Mouse (Mus musculus) neural tube, embryonic 12.5 days (tissue): ENCODE results near the gene Bcas3. TPM values are rescaled to one million over a fixed set of nuclear protein-coding genes. Genes with fewer than 3 reads are reported as not detected.

Experiments
- ATAC-seq: fragments of 200-750 bp; cut with Nextera tagmentation; 2 replicates; pipeline ENCODE4 v1.8.0; 2017; ENCODE audit warnings: low read depth, mild to moderate bottlenecking, moderate TSS enrichment, moderate library complexity; ENCODE audit not compliant: low FRiP score
- H3K27ac ChIP-seq: fragments of 300-500 bp; sonication (generic); 2 replicates; pipeline ENCODE4 v1.5.1; 2016
- H3K27me3 ChIP-seq: fragments of 300-500 bp; sonication (generic); replicated peaks from 2 replicates; pipeline ENCODE4 v1.6.1; 2016; ENCODE audit warnings: mild to moderate bottlenecking
- H3K36me3 ChIP-seq: fragments of 300-500 bp; sonication (generic); 2 replicates; pipeline ENCODE4 v1.6.1; 2016; ENCODE audit warnings: mild to moderate bottlenecking
- H3K4me1 ChIP-seq: fragments of 300-500 bp; sonication (generic); 2 replicates; pipeline ENCODE4 v1.6.1; 2016
- H3K4me2 ChIP-seq: fragments of 300-500 bp; sonication (generic); replicated peaks from 2 replicates; pipeline ENCODE4 v1.6.1; 2016; ENCODE audit warnings: mild to moderate bottlenecking
- H3K4me3 ChIP-seq: fragments of 300-500 bp; sonication (generic); 2 replicates; pipeline ENCODE4 v1.5.1; 2016
- H3K9ac ChIP-seq: fragments of 300-500 bp; sonication (generic); 2 replicates; pipeline ENCODE4 v1.6.1; 2016; ENCODE audit warnings: mild to moderate bottlenecking
- H3K9me3 ChIP-seq: fragments of 300-500 bp; sonication (generic); 2 replicates; pipeline ENCODE4 v1.6.1; 2016; ENCODE audit warnings: mild to moderate bottlenecking
- WGBS: fragments of 180-500 bp; shearing (Covaris S2); methylation state at CpG from one replicate; pipeline ENCODE4 v1.1.7; 2016; 5-methylcytosine and 5-hydroxymethylcytosine counted together
- microRNA-seq: library from miRNA; unstranded; fragments of <30 nt; microRNA quantifications from one replicate; pipeline ENCODE4, GENCODE M21; 2017
- polyA plus RNA-seq: library from polyadenylated mRNA; unstranded; fragments of >200 nt; fragmentation: Nextera tagmentation; extraction: Ambion mirVana; gene quantifications from 2 replicates; pipeline ENCODE4 v1.2.1, GENCODE M21; 2016

Gene Bcas3
- polyA plus RNA-seq, 1 experiment from 2014 or later, result 38.2 TPM

- Histone ChIP-seq H3K4me3 (peak overlapping the region; percentile 44), H3K4me1 (peaks cover 18% of the 10 kb centered on the region), H3K36me3 (no peaks in the 10 kb centered on the region), H3K4me2 (peak overlapping the region; percentile 76), H3K27ac (no peak overlapping the region), H3K27me3 (peaks cover 66% of the 10 kb centered on the region), H3K9me3 (no peaks in the 10 kb centered on the region), H3K9ac (peak overlapping the region; percentile 46)
- ATAC-seq, result peak; percentile 51
- under 1% methylated on average over 54 of the region's 54 CpGs for WGBS
These were observed 491.4 kb downstream of the Bcas3 start for GRCm38 (mm10) chr11:85844144-85844965.

GRCm38 (mm10) chr11:85844971-85845370 lies 492.0 kb downstream of the Bcas3 start:
- ATAC-seq, result no peak
- Histone ChIP-seq H3K27ac (no peak overlapping the region), H3K36me3 (no peaks in the 10 kb centered on the region), H3K9ac (0 out of 2 replicates have a peak overlapping the region, but pooled peaks have one; percentile 46), H3K4me2 (peak overlapping the region; percentile 76), H3K4me1 (peaks cover 18% of the 10 kb centered on the region), H3K27me3 (peaks cover 62% of the 10 kb centered on the region), H3K9me3 (no peaks in the 10 kb centered on the region), H3K4me3 (no peak overlapping the region)
- WGBS, result 30% methylated on average over 5 of the region's 5 CpGs

GRCm38 (mm10) chr11:85845921-85846320 lies 493.0 kb downstream of the Bcas3 start:
- H3K9ac ChIP-seq, result no peak overlapping the region
- peaks cover 18% of the 10 kb centered on the region for H3K4me1 ChIP-seq
- no peak overlapping the region for H3K27ac ChIP-seq
- peaks cover 55% of the 10 kb centered on the region for H3K27me3 ChIP-seq
- 43% methylated on average over 5 of the region's 5 CpGs for WGBS
- H3K36me3 ChIP-seq, result no peaks in the 10 kb centered on the region
- H3K4me3 ChIP-seq, result no peak overlapping the region
- ATAC-seq, result no peak
- no peak overlapping the region for H3K4me2 ChIP-seq
- no peaks in the 10 kb centered on the region for H3K9me3 ChIP-seq

- no peak for ATAC-seq
- H3K36me3 ChIP-seq, result no peaks in the 10 kb centered on the region
- H3K4me3 ChIP-seq, result no peak overlapping the region
- no peak overlapping the region for H3K27ac ChIP-seq
- no peaks in the 10 kb centered on the region for H3K9me3 ChIP-seq
- 45% methylated on average over 4 of the region's 4 CpGs for WGBS
- H3K4me2 ChIP-seq, result no peak overlapping the region
- peaks cover 50% of the 10 kb centered on the region for H3K27me3 ChIP-seq
- no peak overlapping the region for H3K9ac ChIP-seq
- H3K4me1 ChIP-seq, result peaks cover 18% of the 10 kb centered on the region
These were observed 493.5 kb downstream of the Bcas3 start for GRCm38 (mm10) chr11:85846509-85846908.

GRCm38 (mm10) chr11:85849037-85849436 lies 496.1 kb downstream of the Bcas3 start:
- Histone ChIP-seq H3K4me1 (peaks cover 6% of the 10 kb centered on the region; the same call in 1 of the 2 replicates), H3K27ac (no peak overlapping the region), H3K4me3 (no peak overlapping the region; the same call in 1 of the 2 replicates), H3K4me2 (peak overlapping the region; percentile 61), H3K9ac (no peak overlapping the region), H3K9me3 (no peaks in the 10 kb centered on the region), H3K36me3 (no peaks in the 10 kb centered on the region), H3K27me3 (peaks cover 37% of the 10 kb centered on the region)
- 2% methylated on average over 21 of the region's 21 CpGs for WGBS
- ATAC-seq, result peak; percentile 14; the same call in 1 of the 2 replicates

- ATAC-seq, result no peak
- Histone ChIP-seq H3K4me3 (no peak within 1 kb of the TSS), H3K4me2 (peak within 1 kb of the TSS; percentile 61), H3K27ac (no peak within 1 kb of the TSS), H3K9ac (no peak within 1 kb of the TSS), H3K27me3 (peaks cover 30% of the 10 kb centered on the region), H3K9me3 (no peaks in the 10 kb centered on the region), H3K36me3 (no peaks in the 10 kb centered on the region), H3K4me1 (no peaks in the 10 kb centered on the region)
- 77% methylated on average over 6 of the region's 6 CpGs for WGBS
These were observed 497.3 kb downstream of the Bcas3 start, which contains the start of gene Gm11444 for GRCm38 (mm10) chr11:85850233-85850632. Gm11444 (minus strand) TSS chr11:85850333.

GRCm38 (mm10) chr11:85850758-85851157 lies 497.8 kb downstream of the Bcas3 start:
- Histone ChIP-seq H3K9me3 (no peaks in the 10 kb centered on the region), H3K36me3 (no peaks in the 10 kb centered on the region), H3K27ac (no peak overlapping the region), H3K9ac (no peak overlapping the region), H3K4me1 (no peaks in the 10 kb centered on the region), H3K4me3 (no peak overlapping the region), H3K4me2 (no peak overlapping the region), H3K27me3 (peaks cover 25% of the 10 kb centered on the region)
- 41% methylated on average over 6 of the region's 6 CpGs for WGBS
- no peak for ATAC-seq

GRCm38 (mm10) chr11:85857997-85858698 lies 505.2 kb downstream of the Bcas3 start:
- H3K27ac ChIP-seq, result no peak overlapping the region
- H3K4me2 ChIP-seq, result 0 out of 2 replicates have a peak overlapping the region, but pooled peaks have one; percentile 13
- WGBS, result 14% methylated on average over 6 of the region's 6 CpGs
- ATAC-seq, result 0 out of 2 replicates have a peak, but pooled peaks have one; percentile 41
- H3K9me3 ChIP-seq, result no peaks in the 10 kb centered on the region
- no peak overlapping the region for H3K9ac ChIP-seq
- no peaks in the 10 kb centered on the region for H3K27me3 ChIP-seq
- H3K4me3 ChIP-seq, result no peak overlapping the region
- no peaks in the 10 kb centered on the region for H3K36me3 ChIP-seq
- H3K4me1 ChIP-seq, result peaks cover 4% of the 10 kb centered on the region; the same call in 1 of the 2 replicates

- 32% methylated on average over 7 of the region's 7 CpGs for WGBS
- Histone ChIP-seq H3K9ac (no peak overlapping the region), H3K4me2 (no peak overlapping the region), H3K36me3 (no peaks in the 10 kb centered on the region), H3K27me3 (no peaks in the 10 kb centered on the region), H3K4me3 (no peak overlapping the region), H3K4me1 (no peaks in the 10 kb centered on the region), H3K9me3 (no peaks in the 10 kb centered on the region), H3K27ac (no peak overlapping the region)
- no peak for ATAC-seq
These were observed 511.4 kb downstream of the Bcas3 start for GRCm38 (mm10) chr11:85864363-85864762.

Small RNA genes within 50 kb of the gene (microRNA-seq; reads per million reads assigned to microRNA genes)
- not detected for gene Mir5110

Other genes starting within 250 kb of the Bcas3 start
- 9.1 and 9.4 TPM in 2 replicates for gene Usp32, start 213.0 kb upstream of the Bcas3 start, polyA plus RNA-seq
- 0.49 and 0.73 TPM in 2 replicates for gene 1700125H20Rik, start 182.8 kb upstream of the Bcas3 start, polyA plus RNA-seq
- gene Appbp2, start 118.0 kb upstream of the Bcas3 start, polyA plus RNA-seq, result 54.6 TPM in 2 replicates
- 28.1 and 30.8 TPM in 2 replicates for gene Ppm1d, start 41.9 kb upstream of the Bcas3 start, polyA plus RNA-seq